Mouse (Mus musculus): ENCODE results near the gene Fkbp7. TPM values are rescaled to one million over a fixed set of nuclear protein-coding genes. Genes with fewer than 3 reads are reported as not detected.

Fkbp7 gene
- polyA plus RNA-seq, 1 experiment from 2014 or later, result 7.1 TPM

- DNase-seq (no peak), ATAC-seq (ENCODE audit: low read depth) (no peak)
- H3K36me3 ChIP-seq, result peaks cover 76% of the 10 kb centered on the region
- no peak overlapping the region for H3K4me2 ChIP-seq
- no peak overlapping the region for H3K27ac ChIP-seq
- H3K9me3 ChIP-seq (replicated peaks), result no peaks in the 10 kb centered on the region
- peaks cover 11% of the 10 kb centered on the region for H3K4me1 ChIP-seq (replicated peaks)
- H3K27me3 ChIP-seq, result no peaks in the 10 kb centered on the region
- H3K9ac ChIP-seq, result no peak overlapping the region
- 85% methylated on average over 3 of the region's 3 CpGs for WGBS (ENCODE audit: insufficient replicate concordance)
- no peak overlapping the region for H3K4me3 ChIP-seq (replicated peaks)
Measured at GRCm38 (mm10) chr2:76686986-76687385, 14.1 kb upstream of the Fkbp7 start.

DNA sequence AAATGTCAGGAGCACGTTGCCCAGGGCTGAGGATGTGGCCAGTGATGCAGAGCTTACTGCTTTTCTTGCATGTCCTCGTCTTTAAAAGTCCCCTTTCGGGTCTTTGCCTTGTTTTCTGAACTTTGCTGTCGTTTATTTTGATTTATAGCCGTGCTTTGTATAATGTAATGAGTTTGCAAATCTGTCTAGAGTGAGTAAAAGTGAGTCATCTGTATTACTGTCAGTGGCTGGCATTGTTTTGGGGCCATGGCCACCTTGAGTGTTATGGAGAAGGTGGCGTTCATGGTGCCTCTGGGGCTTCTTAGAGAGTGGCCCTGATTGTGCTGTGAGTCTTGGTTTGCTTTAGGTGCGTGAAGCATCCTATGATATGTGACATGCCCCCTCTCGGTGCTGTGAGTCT lies 9.4 kb upstream of the Fkbp7 start:
- peaks cover 73% of the 10 kb centered on the region for H3K36me3 ChIP-seq
- H3K4me3 ChIP-seq (replicated peaks), result no peak overlapping the region
- WGBS (ENCODE audit: insufficient replicate concordance), result 83% methylated on average over 8 of the region's 8 CpGs

GRCm38 (mm10) chr2:76676401-76677226 lies 3.7 kb upstream of the Fkbp7 start:
- Histone ChIP-seq H3K9me3 (replicated peaks) (no peaks in the 10 kb centered on the region), H3K4me3 (replicated peaks) (peak overlapping the region; percentile 85), H3K27me3 (no peaks in the 10 kb centered on the region), H3K9ac (peak overlapping the region; percentile 84), H3K4me2 (peak overlapping the region; percentile 80), H3K4me1 (replicated peaks) (peaks cover 44% of the 10 kb centered on the region), H3K36me3 (peaks cover 19% of the 10 kb centered on the region), H3K27ac (no peak overlapping the region)
- WGBS (ENCODE audit: insufficient replicate concordance), result 67% methylated on average over 13 of the region's 13 CpGs
- no peak for DNase-seq
- no peak for ATAC-seq (ENCODE audit: low read depth)

More for the DNA sequence above, 9.4 kb upstream of the Fkbp7 start:
- DNase-seq, result no peak
- Histone ChIP-seq H3K4me1 (replicated peaks) (peaks cover 2% of the 10 kb centered on the region), H3K27ac (no peak overlapping the region), H3K27me3 (no peaks in the 10 kb centered on the region), H3K9ac (no peak overlapping the region), H3K9me3 (replicated peaks) (no peaks in the 10 kb centered on the region), H3K4me2 (no peak overlapping the region)
- ATAC-seq (ENCODE audit: low read depth), result no peak

GRCm38 (mm10) chr2:76675949-76676348 lies 3.0 kb upstream of the Fkbp7 start:
- peak overlapping the region; percentile 85 for H3K4me3 ChIP-seq (replicated peaks)
- ATAC-seq (ENCODE audit: low read depth) (no peak), DNase-seq (no peak)
- H3K9ac ChIP-seq, result peak overlapping the region; percentile 84
- H3K27me3 ChIP-seq, result no peaks in the 10 kb centered on the region
- peaks cover 45% of the 10 kb centered on the region for H3K4me1 ChIP-seq (replicated peaks)
- peaks cover 16% of the 10 kb centered on the region for H3K36me3 ChIP-seq
- H3K27ac ChIP-seq, result no peak overlapping the region
- WGBS (ENCODE audit: insufficient replicate concordance), result 16% methylated on average over 4 of the region's 4 CpGs
- peak overlapping the region; percentile 80 for H3K4me2 ChIP-seq
- no peaks in the 10 kb centered on the region for H3K9me3 ChIP-seq (replicated peaks)

DNA sequence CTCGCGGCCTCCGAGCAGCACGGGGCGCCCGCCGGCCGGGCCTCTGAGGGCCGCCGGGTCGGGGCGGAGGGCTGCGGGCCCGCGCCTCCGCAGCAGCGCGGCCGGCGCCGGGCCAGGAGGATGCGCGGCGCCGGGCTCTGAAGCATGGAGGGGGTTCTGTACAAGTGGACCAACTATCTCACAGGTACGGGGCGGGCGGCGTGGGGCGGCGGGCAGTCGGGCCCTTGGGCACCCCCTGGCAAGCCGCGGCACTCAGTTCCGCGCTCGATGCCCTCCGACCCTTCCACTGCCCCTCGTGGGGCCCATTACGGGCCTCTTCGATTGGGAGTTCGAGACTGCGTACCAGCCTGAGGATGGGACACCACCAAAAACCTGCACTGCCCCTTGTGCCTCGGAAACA lies 2.5 kb upstream of the Fkbp7 start:
- Histone ChIP-seq H3K27me3 (no peaks in the 10 kb centered on the region), H3K36me3 (peaks cover 12% of the 10 kb centered on the region), H3K9me3 (replicated peaks) (no peaks in the 10 kb centered on the region), H3K27ac (peak overlapping the region; percentile 65), H3K4me1 (replicated peaks) (peaks cover 45% of the 10 kb centered on the region), H3K9ac (peak overlapping the region; percentile 84), H3K4me3 (replicated peaks) (peak overlapping the region; percentile 85), H3K4me2 (peak overlapping the region; percentile 80)
- WGBS (ENCODE audit: insufficient replicate concordance), result under 1% methylated on average over 40 of the region's 44 CpGs
- DNase-seq (no peak), ATAC-seq (ENCODE audit: low read depth) (peak; percentile 35)

DNA sequence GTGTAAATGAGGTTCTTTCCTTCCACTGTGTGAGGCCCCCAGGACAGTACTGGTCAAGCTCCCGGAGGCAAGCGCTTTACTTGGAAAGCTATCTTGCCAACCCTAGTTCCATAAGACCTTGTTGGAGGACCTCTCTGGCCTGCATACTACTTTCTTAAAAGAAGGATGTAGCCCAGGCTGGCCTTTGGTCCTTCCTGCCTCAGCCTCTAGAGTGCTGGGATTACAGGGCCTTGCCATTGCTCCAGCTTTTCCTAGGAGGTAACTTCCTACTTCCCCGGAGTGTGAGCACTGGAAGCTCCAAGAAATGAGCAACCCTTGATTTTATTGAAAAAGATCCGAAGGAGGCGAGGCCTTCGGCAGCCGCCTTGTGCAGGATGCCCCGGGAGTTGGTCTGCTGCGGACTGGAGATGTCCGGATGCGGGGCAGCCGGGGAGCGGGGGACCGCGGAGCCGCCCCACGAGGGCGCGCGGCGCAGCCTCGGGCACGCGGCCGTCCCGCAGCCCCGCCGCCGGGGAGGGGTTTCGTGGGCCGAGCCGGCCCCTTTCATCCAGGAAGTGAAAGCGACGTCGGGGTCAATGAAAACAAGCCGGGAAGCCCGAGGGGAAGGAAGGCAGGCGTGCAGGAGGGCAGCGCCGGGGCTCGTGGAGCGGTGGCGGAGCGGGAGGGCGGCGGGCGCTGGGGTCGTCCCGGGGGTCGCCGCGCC lies 2.0 kb upstream of the Fkbp7 start, which contains the start of gene Plekha3:
Gene Plekha3, plus strand, starts transcription at position 557 of the 703 bp plus-strand sequence.
- Histone ChIP-seq H3K4me2 (peak within 1 kb of the TSS; percentile 80), H3K36me3 (peaks cover 7% of the 10 kb centered on the region), H3K9me3 (replicated peaks) (no peaks in the 10 kb centered on the region), H3K27ac (peak within 1 kb of the TSS; percentile 65), H3K9ac (peak within 1 kb of the TSS; percentile 84), H3K4me3 (replicated peaks) (peak within 1 kb of the TSS; percentile 85), H3K27me3 (no peaks in the 10 kb centered on the region), H3K4me1 (replicated peaks) (peaks cover 45% of the 10 kb centered on the region)
- WGBS (ENCODE audit: insufficient replicate concordance), result 3% methylated on average over 43 of the region's 52 CpGs
- DNase-seq (peak; percentile 51), ATAC-seq (ENCODE audit: low read depth) (peak; percentile 67)

- ATAC-seq (ENCODE audit: low read depth), result no peak
- H3K27me3 ChIP-seq, result no peaks in the 10 kb centered on the region
- peak overlapping the region; percentile 78 for H3K4me2 ChIP-seq
- no peaks in the 10 kb centered on the region for H3K9me3 ChIP-seq (replicated peaks)
- H3K36me3 ChIP-seq, result peaks cover 3% of the 10 kb centered on the region; the same call in 1 of the 2 replicates
- peak overlapping the region; percentile 53 for H3K27ac ChIP-seq
- no peak overlapping the region for H3K9ac ChIP-seq
- 27% methylated on average over 7 of the region's 7 CpGs for WGBS (ENCODE audit: insufficient replicate concordance)
- peaks cover 45% of the 10 kb centered on the region for H3K4me1 ChIP-seq (replicated peaks)
- DNase-seq, result peak; percentile 57
- peak overlapping the region; percentile 60 for H3K4me3 ChIP-seq (replicated peaks)
Measured at GRCm38 (mm10) chr2:76673472-76674081, 661 bp upstream of the Fkbp7 start.

DNA sequence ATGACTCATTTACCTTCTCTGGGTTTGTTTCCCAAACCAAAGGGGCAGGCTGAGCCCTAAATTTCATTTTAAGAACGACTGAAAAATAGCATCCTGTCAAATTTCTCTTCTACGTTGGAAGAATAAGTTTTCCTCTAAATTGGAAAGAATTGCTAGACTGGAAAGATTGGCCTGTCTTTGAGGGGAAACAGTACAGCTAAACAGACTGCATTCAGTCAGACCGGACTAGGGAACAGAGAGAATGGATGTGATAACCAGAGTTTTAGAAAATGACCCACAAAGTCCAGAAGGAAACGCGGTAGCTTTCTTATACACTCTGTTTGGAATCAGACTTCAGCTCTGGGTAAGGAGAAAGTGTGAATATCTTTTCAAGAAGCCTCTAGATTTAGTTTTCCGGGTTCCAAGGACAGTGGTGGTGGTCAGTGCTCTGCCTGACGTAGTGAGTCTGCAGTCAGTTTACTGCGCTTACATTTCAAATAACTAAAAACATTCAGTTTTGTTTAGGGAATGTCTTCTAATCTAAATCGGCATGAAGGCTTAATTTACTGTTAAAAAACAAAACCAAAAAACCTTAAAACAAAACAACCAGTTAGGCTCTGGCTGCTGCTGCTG lies 676 bp downstream of the Fkbp7 start:
- Histone ChIP-seq H3K4me2 (peak overlapping the region; percentile 78), H3K9ac (peak overlapping the region; percentile 69), H3K4me1 (replicated peaks) (peaks cover 42% of the 10 kb centered on the region), H3K27me3 (no peaks in the 10 kb centered on the region), H3K4me3 (replicated peaks) (peak overlapping the region; percentile 60), H3K27ac (peak overlapping the region; percentile 53; the same call in 1 of the 2 replicates), H3K36me3 (no peaks in the 10 kb centered on the region), H3K9me3 (replicated peaks) (no peaks in the 10 kb centered on the region)
- ATAC-seq (ENCODE audit: low read depth), result no peak
- WGBS (ENCODE audit: insufficient replicate concordance), result 16% methylated on average over 9 of the region's 9 CpGs
- no peak for DNase-seq

DNA sequence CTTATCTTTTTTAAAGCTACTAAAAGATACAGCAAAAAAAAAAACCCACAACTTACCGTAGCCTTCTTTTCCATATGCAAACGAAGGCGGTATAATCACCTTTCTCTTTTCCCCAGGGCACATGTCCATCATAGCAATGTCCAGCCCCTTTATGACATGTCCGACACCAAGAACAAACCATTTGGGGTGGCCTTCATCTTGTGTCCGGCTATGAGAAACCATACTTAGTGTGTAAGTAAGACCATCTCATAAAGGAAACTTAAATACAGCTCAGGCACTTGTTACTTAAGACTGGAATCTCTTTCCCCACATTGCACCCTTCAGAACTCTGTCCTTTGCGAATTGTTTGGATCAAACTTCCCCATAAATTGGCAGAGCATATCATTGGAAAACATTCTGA lies 1.3 kb downstream of the Fkbp7 start:
- peak overlapping the region; percentile 69 for H3K9ac ChIP-seq
- H3K4me2 ChIP-seq, result peak overlapping the region; percentile 78
- H3K27ac ChIP-seq, result no peak overlapping the region
- no peaks in the 10 kb centered on the region for H3K27me3 ChIP-seq
- no peaks in the 10 kb centered on the region for H3K36me3 ChIP-seq
- H3K4me3 ChIP-seq (replicated peaks), result peak overlapping the region; percentile 60
- WGBS (ENCODE audit: insufficient replicate concordance), result 74% methylated on average over 6 of the region's 6 CpGs
- H3K9me3 ChIP-seq (replicated peaks), result no peaks in the 10 kb centered on the region
- no peak for DNase-seq
- H3K4me1 ChIP-seq (replicated peaks), result peaks cover 38% of the 10 kb centered on the region
- no peak for ATAC-seq (ENCODE audit: low read depth)

DNA sequence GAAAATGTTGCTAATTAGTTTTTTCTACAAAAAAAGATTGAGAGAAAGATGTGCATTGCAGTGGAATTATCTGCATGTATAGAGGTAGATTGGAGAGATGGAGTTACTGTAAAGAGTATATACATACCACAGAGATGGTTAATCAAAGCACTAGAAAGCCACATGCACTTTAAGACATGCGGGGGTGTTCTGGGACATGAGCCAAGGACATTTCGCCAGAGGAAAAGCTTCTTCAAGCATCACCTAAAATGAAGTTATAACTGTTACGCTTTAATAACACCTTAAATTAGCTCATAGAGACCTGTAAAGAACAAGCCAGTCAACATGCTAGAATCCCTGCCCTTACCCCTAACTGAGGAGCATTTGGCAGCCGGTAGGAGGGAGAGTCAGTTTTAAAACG lies 5.7 kb downstream of the Fkbp7 start:
- H3K36me3 ChIP-seq, result peaks cover 10% of the 10 kb centered on the region; the same call in 1 of the 2 replicates
- DNase-seq (no peak), ATAC-seq (ENCODE audit: low read depth) (no peak)
- 72% methylated on average over 5 of the region's 5 CpGs for WGBS (ENCODE audit: insufficient replicate concordance)
- H3K27ac ChIP-seq, result no peak overlapping the region
- no peak overlapping the region for H3K4me3 ChIP-seq (replicated peaks)
- no peaks in the 10 kb centered on the region for H3K9me3 ChIP-seq (replicated peaks)
- no peak overlapping the region for H3K4me2 ChIP-seq
- no peaks in the 10 kb centered on the region for H3K27me3 ChIP-seq
- no peak overlapping the region for H3K9ac ChIP-seq
- peaks cover 7% of the 10 kb centered on the region for H3K4me1 ChIP-seq (replicated peaks)

DNA sequence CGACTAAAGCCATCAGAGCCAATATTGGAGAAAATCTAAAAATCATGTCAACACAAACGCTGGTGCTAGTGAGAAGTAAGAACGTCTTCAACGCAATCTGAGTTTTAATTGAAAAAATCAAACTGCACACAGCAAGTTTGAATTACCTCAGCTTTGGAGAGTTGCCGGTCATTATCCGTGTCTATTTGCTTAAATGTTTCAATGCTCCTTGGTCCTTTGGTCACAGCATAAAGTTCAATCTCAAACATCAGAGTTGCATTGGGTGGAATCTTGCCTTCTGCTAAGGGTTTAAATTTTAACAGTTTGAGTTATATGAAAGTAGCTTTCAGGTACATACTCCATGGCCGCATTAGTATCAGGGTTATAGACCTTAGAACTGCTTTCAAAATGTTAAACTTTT lies 7.4 kb downstream of the Fkbp7 start:
- no peaks in the 10 kb centered on the region for H3K9me3 ChIP-seq (replicated peaks)
- H3K27ac ChIP-seq, result no peak overlapping the region
- no peaks in the 10 kb centered on the region for H3K4me1 ChIP-seq (replicated peaks)
- H3K4me3 ChIP-seq (replicated peaks), result no peak overlapping the region
- ATAC-seq (ENCODE audit: low read depth), result no peak
- no peak overlapping the region for H3K9ac ChIP-seq
- 83% methylated on average over 7 of the region's 7 CpGs for WGBS (ENCODE audit: insufficient replicate concordance)
- peaks cover 10% of the 10 kb centered on the region; the same call in 1 of the 2 replicates for H3K36me3 ChIP-seq
- DNase-seq, result no peak
- no peaks in the 10 kb centered on the region for H3K27me3 ChIP-seq
- H3K4me2 ChIP-seq, result no peak overlapping the region
